Mouse (Mus musculus) forebrain, embryonic 16.5 days (tissue): ENCODE results near the gene Itch. TPM values are rescaled to one million over a fixed set of nuclear protein-coding genes. Genes with fewer than 3 reads are reported as not detected.

ENCODE experiments used
- ATAC-seq: fragments of 200-750 bp; cut with Nextera tagmentation; 2 replicates; pipeline ENCODE4 v1.8.0; 2017; ENCODE audit warnings: mild to moderate bottlenecking, moderate library complexity
- H3K27ac ChIP-seq: fragments of 300-500 bp; sonication (generic); 2 replicates; pipeline ENCODE4 v1.5.1; 2014; ENCODE audit warnings: low read length, control low read depth
- H3K27me3 ChIP-seq: fragments of 300-500 bp; sonication (generic); replicated peaks from 2 replicates; pipeline ENCODE4 v1.6.1; 2014; ENCODE audit warnings: low read length; ENCODE audit not compliant: control insufficient read depth, insufficient read depth
- H3K36me3 ChIP-seq: fragments of 300-500 bp; sonication (generic); 2 replicates; pipeline ENCODE4 v1.6.1; 2014; ENCODE audit not compliant: control insufficient read depth, insufficient read depth
- H3K4me1 ChIP-seq: fragments of 300-500 bp; sonication (generic); replicated peaks from 2 replicates; pipeline ENCODE4 v1.6.1; 2014; ENCODE audit warnings: low read length; ENCODE audit not compliant: control insufficient read depth, insufficient read depth
- H3K4me2 ChIP-seq: fragments of 300-500 bp; sonication (generic); 2 replicates; pipeline ENCODE4 v1.6.1; 2014; ENCODE audit warnings: mild to moderate bottlenecking, low read length, control low read depth
- H3K4me3 ChIP-seq: fragments of 300-500 bp; sonication (generic); replicated peaks from 2 replicates; pipeline ENCODE4 v1.5.1; 2014; ENCODE audit warnings: mild to moderate bottlenecking, low read length, control low read depth
- H3K9ac ChIP-seq: fragments of 300-500 bp; sonication (generic); replicated peaks from 2 replicates; pipeline ENCODE4 v1.6.1; 2014; ENCODE audit warnings: low read depth, low read length, control low read depth
- H3K9me3 ChIP-seq: fragments of 300-500 bp; sonication (generic); 2 replicates; pipeline ENCODE4 v1.6.1; 2016; ENCODE audit warnings: low read length; ENCODE audit not compliant: control insufficient read depth
- WGBS: fragments of 180-500 bp; shearing (Covaris S2); extraction: QIAGEN DNeasy Blood & Tissue Kit; methylation state at CpG from one replicate; pipeline ENCODE4 v1.1.7; 2014; 5-methylcytosine and 5-hydroxymethylcytosine counted together
- polyA plus RNA-seq: library from polyadenylated mRNA; unstranded; fragments of >200 nt; fragmentation: Nextera tagmentation; extraction: Ambion mirVana; gene quantifications from 2 replicates; pipeline ENCODE4 v1.2.1, GENCODE M21; 2015

The Itch gene
- 48.5 and 53.1 TPM in 2 replicates for polyA plus RNA-seq

DNA sequence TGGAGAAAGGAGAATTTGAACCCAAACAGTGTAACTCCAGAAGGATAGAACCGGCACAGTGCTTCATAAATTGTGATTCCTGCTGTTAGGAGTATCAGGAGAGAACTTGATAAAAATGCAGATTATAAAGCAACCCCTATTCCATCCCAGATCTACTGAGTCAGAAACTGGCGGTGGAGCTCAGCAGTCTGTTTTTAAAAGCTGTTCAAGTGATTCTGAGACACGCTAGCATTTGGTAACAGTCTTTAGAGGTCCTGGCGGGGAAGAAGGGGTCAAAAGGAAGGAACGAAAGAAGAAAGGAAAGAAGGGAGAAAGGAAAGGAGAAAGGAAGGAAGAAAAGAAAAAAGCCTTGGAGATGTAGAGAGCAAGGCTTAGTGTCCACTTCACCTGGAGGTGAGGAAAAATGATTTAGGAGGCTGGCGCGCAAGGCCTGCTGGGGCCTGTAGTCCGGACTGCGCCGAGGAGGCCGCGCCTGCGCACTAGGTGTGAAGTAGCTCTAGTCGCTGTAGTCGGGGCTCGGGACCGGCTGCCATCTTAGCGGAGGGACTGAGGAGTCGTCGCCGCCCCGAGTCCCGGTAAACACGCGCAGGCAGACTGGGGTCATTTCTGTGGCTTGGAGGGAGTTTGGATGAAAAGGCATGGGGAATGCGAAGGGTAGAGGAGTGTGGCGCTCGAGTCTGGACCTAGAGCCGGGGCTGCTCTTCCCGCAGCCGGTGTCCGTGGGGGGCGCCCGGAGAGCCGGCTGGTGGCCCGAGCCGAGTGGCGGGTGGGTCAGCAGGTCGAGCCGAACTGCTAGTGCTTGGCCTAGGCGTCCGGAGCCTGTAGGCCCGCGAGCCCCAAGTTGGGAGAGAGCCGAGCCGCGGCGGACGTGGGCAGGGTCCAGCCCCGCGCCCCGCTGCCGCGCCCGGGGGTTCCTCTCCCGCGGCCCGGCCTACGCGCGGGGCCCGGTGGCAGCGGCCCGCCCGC is at the start of gene Itch:
Gene Itch (plus strand): TSS at position 499 of the 966 bp plus-strand sequence.
- ATAC-seq = peak; percentile 99
- Histone ChIP-seq H3K36me3 (0 out of 2 replicates have a peak, but pooled peaks cover under 1% of the 10 kb centered on the region), H3K27ac (peak within 1 kb of the TSS; percentile 88), H3K27me3 (no peaks in the 10 kb centered on the region), H3K9me3 (no peaks in the 10 kb centered on the region), H3K9ac (peak within 1 kb of the TSS; percentile 93), H3K4me2 (peak within 1 kb of the TSS; percentile 56), H3K4me1 (peaks cover 25% of the 10 kb centered on the region), H3K4me3 (peak within 1 kb of the TSS; percentile 90)
- 2% methylated on average over 51 of the region's 65 CpGs for WGBS

DNA sequence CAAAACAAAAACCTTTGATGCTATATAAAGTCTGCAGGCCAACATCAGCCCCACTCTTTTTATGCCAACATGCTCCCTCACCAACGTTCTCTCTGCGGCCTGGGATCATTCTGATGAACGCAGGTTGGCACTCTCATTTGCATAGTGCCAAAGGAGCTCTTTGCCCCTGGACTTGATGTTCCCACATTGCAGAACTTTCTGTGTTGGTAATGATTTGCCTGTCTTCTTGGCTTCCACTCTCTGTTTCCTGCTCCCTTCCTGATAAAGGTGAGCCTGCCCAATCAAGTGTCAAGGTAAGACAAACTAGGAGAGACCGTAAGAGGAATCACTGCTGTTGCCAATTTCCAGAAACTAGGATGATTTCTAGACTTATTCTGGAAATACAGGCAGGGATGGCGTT is 48.8 kb upstream of the Itch start:
- no peaks in the 10 kb centered on the region for H3K36me3 ChIP-seq
- no peak overlapping the region for H3K4me3 ChIP-seq
- 90% methylated on average over 5 of the region's 5 CpGs for WGBS
- no peak overlapping the region for H3K27ac ChIP-seq
- no peak for ATAC-seq
- no peaks in the 10 kb centered on the region for H3K9me3 ChIP-seq
- no peak overlapping the region for H3K9ac ChIP-seq
- H3K4me1 ChIP-seq = no peaks in the 10 kb centered on the region
- no peaks in the 10 kb centered on the region for H3K27me3 ChIP-seq
- no peak overlapping the region for H3K4me2 ChIP-seq

DNA sequence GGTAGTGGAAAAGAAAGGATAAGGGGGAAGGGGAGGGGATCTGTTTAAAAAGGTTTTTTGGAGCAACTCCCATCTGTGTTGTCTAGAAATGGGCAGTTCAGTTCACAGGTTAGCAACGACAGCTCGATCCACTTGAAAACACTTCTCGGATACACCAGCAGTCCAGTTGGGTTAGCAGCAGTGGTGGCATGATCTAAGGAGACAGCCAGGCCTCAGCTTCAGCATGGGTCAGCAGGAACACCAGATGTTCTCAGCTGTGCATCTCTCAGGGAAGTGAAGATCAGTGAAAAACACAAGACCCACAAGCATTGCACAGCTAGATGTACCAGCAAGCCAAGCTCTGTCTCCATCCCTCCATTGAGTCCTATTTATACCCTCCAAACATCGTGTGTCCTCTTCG is 47.0 kb upstream of the Itch start:
- Histone ChIP-seq H3K9me3 (no peaks in the 10 kb centered on the region), H3K4me2 (no peak overlapping the region), H3K4me1 (no peaks in the 10 kb centered on the region), H3K27me3 (no peaks in the 10 kb centered on the region), H3K9ac (no peak overlapping the region), H3K27ac (no peak overlapping the region), H3K36me3 (no peaks in the 10 kb centered on the region), H3K4me3 (no peak overlapping the region)
- 91% methylated on average over 5 of the region's 5 CpGs for WGBS
- no peak for ATAC-seq

DNA sequence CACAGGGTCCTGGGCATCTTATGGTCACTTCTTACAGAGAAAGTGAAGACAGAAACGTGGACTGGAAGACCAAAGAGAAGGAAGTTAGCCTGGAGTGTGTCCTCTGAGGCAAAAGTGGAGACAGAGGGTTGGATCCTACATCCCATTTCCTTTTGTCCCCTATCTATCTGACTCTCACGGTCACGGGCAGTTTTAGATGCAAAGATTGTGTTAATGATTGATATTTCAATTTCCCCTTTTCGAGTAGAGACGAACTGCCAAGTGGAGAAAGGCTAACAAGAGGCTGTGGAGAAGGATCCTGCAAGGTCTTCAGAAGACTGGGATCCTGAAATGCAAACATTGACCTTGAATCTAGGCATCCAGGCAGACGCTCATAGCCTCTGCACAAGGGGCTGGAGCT is 45.0 kb upstream of the Itch start:
- H3K4me3 ChIP-seq = no peak overlapping the region
- WGBS = 88% methylated on average over 6 of the region's 6 CpGs
- no peaks in the 10 kb centered on the region for H3K9me3 ChIP-seq
- H3K9ac ChIP-seq = no peak overlapping the region
- no peak for ATAC-seq
- no peak overlapping the region for H3K4me2 ChIP-seq
- H3K27me3 ChIP-seq = no peaks in the 10 kb centered on the region
- no peaks in the 10 kb centered on the region for H3K36me3 ChIP-seq
- no peak overlapping the region for H3K27ac ChIP-seq
- no peaks in the 10 kb centered on the region for H3K4me1 ChIP-seq

DNA sequence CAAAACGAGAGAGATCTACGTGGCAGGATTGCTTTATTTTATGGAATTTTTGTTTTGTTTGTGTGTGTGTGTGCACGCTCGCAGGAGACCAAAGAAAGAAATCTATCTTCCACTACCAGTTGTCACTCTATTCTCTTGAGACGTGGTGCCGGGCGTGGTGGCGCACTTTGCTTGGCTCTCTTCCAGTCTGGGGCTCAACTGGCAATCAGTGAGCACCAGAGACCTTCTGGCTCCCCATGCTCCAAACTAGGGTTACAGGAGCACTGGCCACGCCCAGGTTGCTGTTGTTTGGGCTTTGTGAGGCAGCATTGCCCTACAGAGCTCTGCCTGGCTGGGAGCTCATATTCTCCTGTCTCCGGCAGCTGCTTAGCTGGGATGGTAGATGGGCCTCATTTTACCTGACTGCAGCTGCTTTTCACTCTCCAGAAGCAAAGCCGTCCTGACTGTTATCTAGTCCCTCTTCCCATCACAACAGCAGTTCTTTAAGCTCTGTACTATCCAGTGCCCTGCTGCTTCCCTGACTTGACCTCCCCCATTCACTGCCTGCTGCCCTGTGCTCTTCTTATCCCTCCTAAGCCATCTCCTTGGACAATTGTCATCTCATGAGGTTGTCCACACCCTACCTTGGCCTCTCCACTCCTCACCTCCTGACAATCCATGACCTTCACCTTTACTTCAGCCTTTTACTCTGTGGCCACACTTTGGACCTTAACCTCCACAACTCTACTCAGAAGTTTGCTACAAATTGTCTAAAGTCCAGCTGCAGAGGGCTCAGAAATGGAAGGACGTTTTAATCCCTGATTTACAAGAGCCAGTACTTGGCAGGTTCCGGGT is 42.2 kb upstream of the Itch start:
- Histone ChIP-seq H3K4me2 (no peak overlapping the region), H3K9me3 (no peaks in the 10 kb centered on the region), H3K36me3 (no peaks in the 10 kb centered on the region), H3K9ac (no peak overlapping the region), H3K4me1 (no peaks in the 10 kb centered on the region), H3K27me3 (no peaks in the 10 kb centered on the region), H3K27ac (no peak overlapping the region), H3K4me3 (no peak overlapping the region)
- no peak for ATAC-seq
- WGBS = 60% methylated on average over 13 of the region's 13 CpGs

DNA sequence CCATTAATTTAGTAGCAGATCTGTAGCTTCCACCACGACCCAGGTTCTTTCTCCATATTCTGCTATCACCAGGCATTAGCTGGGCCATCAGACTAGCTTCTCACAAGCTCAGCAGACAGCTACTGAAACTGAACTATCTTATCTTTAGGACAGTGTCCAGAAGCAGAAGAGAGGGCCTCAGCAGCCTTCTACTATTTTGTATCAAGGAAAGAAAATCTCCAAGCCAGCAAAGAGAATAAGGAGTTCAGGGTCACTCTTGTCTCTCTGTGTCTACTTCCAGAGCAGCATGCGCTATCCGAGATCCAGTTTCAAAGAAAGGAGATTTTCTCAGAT is 41.6 kb upstream of the Itch start:
- whole genome bisulfite sequencing = 84% methylated on average over 3 of the region's 3 CpGs
- Histone ChIP-seq H3K27ac (no peak overlapping the region), H3K9ac (no peak overlapping the region), H3K9me3 (no peaks in the 10 kb centered on the region), H3K4me2 (no peak overlapping the region), H3K27me3 (no peaks in the 10 kb centered on the region), H3K36me3 (no peaks in the 10 kb centered on the region), H3K4me3 (no peak overlapping the region), H3K4me1 (no peaks in the 10 kb centered on the region)
- no peak for ATAC-seq

DNA sequence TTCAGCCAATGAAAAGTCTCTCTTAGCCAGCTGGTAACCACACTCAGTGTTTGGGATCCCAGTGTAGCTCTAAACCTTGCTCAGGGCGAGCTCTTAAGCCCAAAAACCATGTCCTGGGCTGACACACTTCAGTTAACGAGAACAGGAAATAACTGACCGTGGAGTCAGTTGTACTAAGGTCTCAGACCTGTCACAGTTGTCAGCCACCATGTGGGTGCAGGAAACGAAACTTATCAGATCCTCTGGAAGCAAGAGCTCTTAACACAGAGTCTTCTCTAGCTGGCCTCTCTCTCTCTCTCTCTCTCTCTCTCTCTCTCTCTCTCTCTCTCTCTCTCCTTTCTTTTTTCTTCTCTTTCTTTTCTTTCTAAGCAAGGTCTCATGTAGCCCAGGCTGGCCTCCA is 39.9 kb upstream of the Itch start:
- Histone ChIP-seq H3K4me2 (no peak overlapping the region), H3K4me1 (no peaks in the 10 kb centered on the region), H3K4me3 (no peak overlapping the region), H3K27ac (no peak overlapping the region), H3K36me3 (no peaks in the 10 kb centered on the region), H3K27me3 (no peaks in the 10 kb centered on the region), H3K9ac (no peak overlapping the region), H3K9me3 (no peaks in the 10 kb centered on the region)
- ATAC-seq = no peak
- WGBS = 68% methylated on average over 4 of the region's 4 CpGs

DNA sequence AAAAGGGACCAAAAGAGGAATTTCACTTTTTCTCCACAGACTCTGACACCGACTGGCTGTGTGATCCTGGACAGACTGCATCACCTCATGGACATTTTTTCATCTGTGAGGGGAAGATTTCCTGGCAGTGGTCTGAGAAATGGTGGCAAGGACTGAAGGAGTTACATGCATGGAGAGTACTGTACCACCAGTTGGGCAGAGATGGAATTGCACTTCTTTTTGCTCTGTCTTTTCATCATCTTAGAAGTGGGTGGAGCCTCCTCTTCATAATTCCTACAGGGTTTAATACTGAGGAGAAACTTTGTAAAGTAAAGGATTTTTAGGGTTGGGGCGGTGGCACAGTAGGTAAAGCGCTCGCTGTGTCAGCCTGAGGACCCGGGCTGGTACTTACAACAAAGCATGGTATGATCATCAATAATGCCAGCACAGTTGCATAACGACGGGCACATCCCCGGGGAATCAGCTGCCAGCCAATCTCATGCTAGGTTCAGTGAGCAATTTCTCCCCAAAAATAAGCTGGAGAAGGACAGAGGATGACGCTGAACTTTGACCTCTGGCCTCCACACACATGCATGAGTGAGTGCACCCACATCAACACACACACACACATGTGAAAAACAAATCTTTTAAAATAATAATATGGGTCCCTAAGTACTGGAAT is 34.5 kb upstream of the Itch start:
- 86% methylated on average over 9 of the region's 9 CpGs for WGBS
- Histone ChIP-seq H3K27me3 (no peaks in the 10 kb centered on the region), H3K4me3 (no peak overlapping the region), H3K9ac (no peak overlapping the region), H3K4me1 (no peaks in the 10 kb centered on the region), H3K36me3 (no peaks in the 10 kb centered on the region), H3K4me2 (no peak overlapping the region), H3K9me3 (no peaks in the 10 kb centered on the region), H3K27ac (no peak overlapping the region)
- no peak for ATAC-seq

DNA sequence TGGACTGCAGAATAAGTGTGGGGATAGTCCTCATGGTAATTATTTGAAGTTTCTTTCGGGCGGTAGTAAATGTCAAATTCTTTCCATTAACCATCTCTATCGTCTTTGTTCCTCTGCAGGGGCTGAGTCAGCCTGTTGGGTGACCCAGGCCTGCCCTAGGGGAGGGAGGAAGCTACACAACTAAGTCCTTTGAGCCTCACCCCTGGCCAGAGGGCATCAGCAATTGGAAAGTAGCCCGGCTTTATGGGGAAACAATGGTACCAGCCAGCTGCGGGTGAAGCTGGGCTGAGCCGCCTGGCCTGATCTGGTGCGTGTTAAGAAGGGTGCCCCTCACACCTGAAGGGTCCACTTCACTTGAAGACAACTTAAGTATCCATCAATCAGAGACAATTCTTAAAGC is 33.9 kb upstream of the Itch start:
- Histone ChIP-seq H3K27me3 (no peaks in the 10 kb centered on the region), H3K4me2 (no peak overlapping the region), H3K9ac (no peak overlapping the region), H3K27ac (no peak overlapping the region), H3K36me3 (no peaks in the 10 kb centered on the region), H3K4me1 (no peaks in the 10 kb centered on the region), H3K9me3 (no peaks in the 10 kb centered on the region), H3K4me3 (no peak overlapping the region)
- 72% methylated on average over 7 of the region's 7 CpGs for WGBS
- ATAC-seq = no peak
